Mouse (Mus musculus) kidney, postnatal 25 days (tissue): ENCODE measurements around the gene Cpne8.
"Not testable (repeated sequence)": the region's sequence is repeated elsewhere in the genome, so short reads cannot be mapped to it uniquely, and the experiment has no call there.

Experiments
- DNase-seq, 2 experiments: peaks; one replicate each; pipeline ENCODE4 v3.0.0; 2021; ENCODE audit warnings: mixed read lengths in 2 of 2

Cpne8 gene

GRCm38 (mm10) chr15:90609836-90610415, 69.3 kb downstream of the Cpne8 start:
- no peak for DNase-seq

DNA sequence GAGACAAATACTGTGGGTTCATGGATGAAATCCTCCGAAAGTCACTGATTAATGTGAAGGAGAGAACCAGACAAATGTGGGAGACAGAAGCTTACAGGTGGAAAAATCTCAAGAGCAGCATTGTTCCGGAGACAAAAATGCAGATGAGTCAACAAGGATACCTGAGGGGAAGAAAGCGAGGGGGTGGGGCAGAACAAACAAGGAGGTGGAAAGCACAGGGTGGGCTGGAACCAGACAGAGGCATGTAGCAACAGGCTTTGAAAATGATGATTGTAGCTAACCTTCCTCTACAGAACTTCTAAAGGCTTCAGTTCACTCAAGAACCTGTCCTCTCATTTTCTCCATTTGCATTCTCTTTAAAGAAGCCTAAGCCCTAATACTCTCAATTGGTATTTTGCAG, 70.9 kb downstream of the Cpne8 start:
- DNase-seq, result no peak

GRCm38 (mm10) chr15:90607181-90607580, 72.1 kb downstream of the Cpne8 start:
- no peak for DNase-seq

- DNase-seq, result no peak
Observed at GRCm38 (mm10) chr15:90603676-90604075, 75.6 kb downstream of the Cpne8 start.

DNA sequence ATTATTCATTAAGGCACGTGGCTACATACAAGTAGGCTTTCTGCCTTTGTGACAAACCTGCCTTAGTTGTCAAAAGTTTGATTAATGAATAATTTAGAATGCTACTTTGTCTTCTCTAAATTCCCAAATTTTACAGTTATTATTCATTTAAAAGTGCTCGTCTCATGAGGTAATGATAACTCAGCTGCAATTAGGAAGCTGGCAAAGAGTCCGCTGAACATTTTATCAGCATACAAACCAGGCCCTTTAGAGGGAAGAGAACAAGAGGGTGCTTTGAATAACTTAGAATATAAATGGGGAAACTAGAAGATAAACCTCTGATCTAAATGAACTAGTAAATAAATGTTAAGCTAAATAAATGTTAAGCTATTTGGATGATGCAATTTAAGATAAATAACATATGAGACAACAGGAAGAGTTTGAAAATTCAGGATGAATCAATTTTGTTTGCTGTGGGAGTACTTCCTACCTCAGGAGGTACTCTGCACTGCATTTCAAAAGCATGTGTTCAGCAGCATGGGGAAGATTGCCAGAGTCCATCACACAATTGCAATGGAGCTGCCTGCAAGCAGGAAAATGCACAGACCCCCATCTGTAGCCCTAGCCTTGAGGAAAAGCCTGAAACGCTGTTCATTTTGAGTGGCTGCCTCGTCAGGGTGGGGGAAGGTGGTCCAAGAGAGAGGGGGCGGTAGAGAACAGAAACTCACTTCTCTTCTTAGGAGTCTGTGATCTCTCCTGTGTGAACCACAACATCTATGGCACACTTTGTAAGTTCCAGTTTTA, 81.3 kb downstream of the Cpne8 start:
- no peak for DNase-seq

- DNase-seq, result no peak
Observed at GRCm38 (mm10) chr15:90595592-90595991, 83.6 kb downstream of the Cpne8 start.

GRCm38 (mm10) chr15:90589587-90589986, 89.6 kb downstream of the Cpne8 start:
- DNase-seq, result no peak

DNA sequence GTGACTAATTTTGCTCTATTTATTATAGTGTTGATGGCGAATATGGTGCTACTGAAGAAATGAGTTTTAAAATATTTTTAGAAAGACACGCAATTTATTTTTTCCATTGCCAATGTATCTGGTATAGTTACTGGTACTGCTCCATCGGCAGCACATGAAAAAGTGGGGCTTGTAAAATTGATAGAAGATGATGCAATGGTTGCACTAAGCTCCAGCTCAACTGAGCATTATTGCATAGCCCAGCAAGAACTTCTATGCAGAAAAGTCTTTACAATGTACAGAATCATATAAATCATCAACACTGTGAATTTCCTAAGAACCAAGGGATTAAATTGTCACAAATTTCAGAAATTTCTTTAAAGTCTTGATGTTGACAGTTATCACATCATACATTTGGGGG, 101.8 kb downstream of the Cpne8 start:
- no peak for DNase-seq

DNA sequence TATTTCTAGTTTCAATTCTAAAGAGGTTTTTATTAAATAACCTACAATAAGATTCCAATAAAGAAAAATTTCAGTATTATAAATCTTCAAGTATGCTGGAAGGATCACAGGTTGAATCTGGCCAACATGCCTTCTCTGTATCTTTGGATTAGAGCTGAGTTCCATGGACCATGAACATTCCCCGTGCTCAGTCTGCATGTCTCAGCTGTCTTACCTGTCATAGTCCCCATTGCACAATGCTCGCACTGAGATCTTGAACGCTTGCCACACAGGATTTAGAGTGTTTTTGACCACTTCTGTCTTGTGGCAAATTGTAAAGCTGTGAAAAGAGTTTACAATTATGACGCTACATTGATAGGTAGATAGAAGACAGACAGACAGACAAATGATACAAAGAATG, 110.0 kb downstream of the Cpne8 start:
- DNase-seq, result peak; percentile 9 to 41

DNA sequence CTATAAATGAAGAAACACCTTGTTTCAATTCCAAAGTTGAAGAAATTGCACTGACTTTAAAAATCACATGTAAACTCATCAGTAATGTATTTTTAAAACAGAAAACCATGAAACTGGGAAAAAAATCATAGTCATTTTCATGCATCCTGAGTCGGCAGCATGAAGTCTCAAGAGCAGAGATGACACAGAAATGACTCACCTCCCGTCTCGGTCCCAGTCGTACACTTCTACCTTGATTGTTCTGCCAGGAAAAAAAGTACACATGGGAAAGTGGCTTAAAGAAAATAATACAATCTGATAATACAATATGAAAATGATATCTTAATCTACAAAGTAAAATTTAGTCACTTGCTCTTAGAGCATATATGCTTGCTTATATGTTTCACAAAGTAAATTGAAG, 111.2 kb downstream of the Cpne8 start:
- no peak for DNase-seq

DNA sequence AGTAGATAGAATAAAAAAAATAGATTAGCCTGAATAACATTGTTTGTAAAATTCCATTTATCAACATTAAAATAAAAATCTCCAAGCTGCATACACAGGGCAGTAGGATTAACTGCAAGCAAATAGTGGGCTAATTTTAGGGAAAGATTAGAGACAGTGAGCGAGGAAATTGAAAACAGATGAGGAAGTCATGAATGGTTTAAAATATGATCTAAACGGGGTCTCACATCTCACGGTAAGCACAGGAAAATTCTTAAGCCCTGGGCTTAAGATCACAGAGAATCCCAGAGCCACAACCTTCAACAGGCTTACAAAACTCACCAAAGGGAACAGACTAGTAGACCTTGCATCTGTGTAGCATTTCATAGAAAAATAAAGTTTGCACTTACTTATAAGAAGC, 115.2 kb downstream of the Cpne8 start:
- no peak for DNase-seq

DNA sequence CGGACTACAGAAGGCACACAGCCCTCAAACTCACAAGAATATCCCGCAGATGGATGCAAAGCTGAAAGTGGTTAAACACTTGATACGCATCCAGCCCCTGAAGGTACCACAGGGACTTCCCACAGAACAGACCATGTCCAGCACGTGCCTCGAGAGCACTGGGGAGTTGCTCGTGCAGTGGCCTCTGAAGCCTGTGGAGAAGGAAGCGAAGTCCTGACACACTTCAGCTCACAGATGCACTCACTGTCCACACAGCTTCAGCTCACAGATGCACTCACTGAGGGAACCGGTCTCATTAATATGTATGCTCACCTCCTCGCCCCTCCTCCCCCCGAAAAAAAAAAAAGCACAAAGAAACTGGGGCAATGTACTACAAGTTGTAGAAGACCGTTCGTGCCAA, 117.6 kb downstream of the Cpne8 start:
- no peak for DNase-seq

GRCm38 (mm10) chr15:90548589-90548988, 130.6 kb downstream of the Cpne8 start:
- DNase-seq, result no peak

DNA sequence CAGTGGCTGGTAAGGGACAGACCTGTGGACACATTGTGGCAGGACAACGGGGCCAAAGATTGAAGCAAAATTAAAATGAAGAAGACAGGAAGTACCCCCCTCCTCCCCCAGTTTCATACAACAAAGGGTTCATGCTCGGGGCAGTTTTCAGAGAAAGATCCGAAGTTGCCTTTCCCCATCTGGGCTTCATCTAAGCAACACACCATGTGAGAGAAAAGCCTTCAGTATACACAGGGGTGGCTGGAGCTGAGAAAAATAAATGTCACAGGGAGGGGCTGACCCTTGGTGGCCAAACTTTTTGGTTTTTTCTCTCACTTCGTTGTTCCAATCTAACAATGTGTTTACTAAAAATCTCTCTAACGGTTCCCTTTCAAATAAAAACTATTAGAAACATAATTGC, 135.8 kb downstream of the Cpne8 start:
- DNase-seq, result no peak

GRCm38 (mm10) chr15:90542126-90542525, 137.1 kb downstream of the Cpne8 start:
- DNase-seq, result no peak

GRCm38 (mm10) chr15:90536311-90537202, 142.7 kb downstream of the Cpne8 start:
- DNase-seq, result no peak

GRCm38 (mm10) chr15:90535730-90536129, 143.5 kb downstream of the Cpne8 start:
- no peak for DNase-seq

- no peak for DNase-seq
Observed at GRCm38 (mm10) chr15:90512769-90513168, 166.5 kb downstream of the Cpne8 start.

- DNase-seq, result no peak
Observed at GRCm38 (mm10) chr15:90497080-90497479, 182.2 kb downstream of the Cpne8 start.

- no peak for DNase-seq
Observed at GRCm38 (mm10) chr15:90491558-90491957, 187.7 kb downstream of the Cpne8 start.

- DNase-seq, result no peak
Observed at GRCm38 (mm10) chr15:90490186-90490585, 189.0 kb downstream of the Cpne8 start.

DNA sequence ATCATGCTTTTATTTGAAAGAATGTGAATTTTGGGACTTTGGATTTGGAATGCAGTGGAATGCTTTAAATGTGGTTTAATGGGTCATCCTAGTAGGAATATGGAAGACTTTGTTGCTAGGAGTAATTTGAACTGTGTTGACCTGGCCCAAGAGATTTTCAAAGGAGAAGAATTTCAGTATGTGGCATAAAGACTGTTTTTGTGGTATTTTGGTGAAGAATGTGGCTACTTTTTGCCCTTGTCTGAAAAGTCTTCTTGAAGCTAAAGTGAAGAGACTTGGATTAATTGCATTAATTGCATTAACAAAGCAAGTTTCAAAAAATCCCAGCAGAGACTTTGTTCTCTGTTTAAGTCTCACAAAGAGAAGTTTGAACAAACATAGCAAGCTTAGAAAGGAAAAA, 208.7 kb downstream of the Cpne8 start:
- DNase-seq, result not testable (repeated sequence)

DNA sequence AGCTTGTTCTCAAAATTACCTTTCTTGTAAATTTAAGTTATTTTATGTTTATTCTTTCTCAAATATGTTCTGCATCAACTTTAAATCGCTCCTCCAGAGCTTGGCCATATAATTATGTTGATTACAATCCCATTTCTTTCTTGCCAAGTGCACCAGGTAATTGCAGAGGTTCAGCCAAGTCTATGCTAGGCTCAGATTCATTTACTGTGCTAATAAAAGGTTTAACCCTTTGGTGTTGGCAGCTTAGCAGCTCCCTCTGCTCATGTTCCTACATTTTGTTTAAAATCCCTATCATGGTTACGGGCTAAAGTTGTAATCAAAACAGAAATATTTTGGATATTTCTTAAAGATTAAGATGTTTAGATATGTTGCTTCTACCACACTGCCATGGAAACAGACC, 216.0 kb downstream of the Cpne8 start:
- no peak for DNase-seq

GRCm38 (mm10) chr15:90446076-90446475, 233.2 kb downstream of the Cpne8 start:
- no peak for DNase-seq
